Mouse (Mus musculus) erythroblast, embryonic 14.5 days (primary cell): ENCODE measurements at regions not wholly inside any gene's neighbourhood (a gene's known extent, or its start where the extent isn't known, plus 50 kb on each side); places are given as distances from the start of the nearest gene placed in this dataset.

Experiments used
- H3K27me3 ChIP-seq: 2 replicates; pipeline ENCODE4 v1.6.1; 2012; ENCODE audit warnings: inconsistent platforms; ENCODE audit not compliant: control insufficient read depth
- H3K36me3 ChIP-seq: 2 replicates; pipeline ENCODE4 v1.6.1; 2012; ENCODE audit warnings: mild to moderate bottlenecking, inconsistent platforms; ENCODE audit not compliant: control insufficient read depth
- H3K4me1 ChIP-seq: 2 replicates; pipeline ENCODE4 v1.6.1; 2012; ENCODE audit warnings: inconsistent platforms; ENCODE audit not compliant: control insufficient read depth
- H3K4me3 ChIP-seq: replicated peaks from 2 replicates; pipeline ENCODE3; 2012; ENCODE audit warnings: moderate library complexity, mild to moderate bottlenecking, inconsistent platforms
- H3K9me3 ChIP-seq: 2 replicates; pipeline ENCODE4 v1.6.1; 2012; ENCODE audit warnings: low read length, inconsistent platforms, mixed read lengths; ENCODE audit not compliant: control insufficient read depth
- GATA1 ChIP-seq: IDR thresholded peaks from 2 replicates; pipeline ENCODE4 v1.6.1; 2012; ENCODE audit warnings: low read length, inconsistent platforms, mixed read lengths
- TAL1 ChIP-seq: IDR thresholded peaks from 3 replicates; pipeline ENCODE4 v1.6.1; 2012; ENCODE audit warnings: low read length, inconsistent platforms, mixed read lengths

DNA sequence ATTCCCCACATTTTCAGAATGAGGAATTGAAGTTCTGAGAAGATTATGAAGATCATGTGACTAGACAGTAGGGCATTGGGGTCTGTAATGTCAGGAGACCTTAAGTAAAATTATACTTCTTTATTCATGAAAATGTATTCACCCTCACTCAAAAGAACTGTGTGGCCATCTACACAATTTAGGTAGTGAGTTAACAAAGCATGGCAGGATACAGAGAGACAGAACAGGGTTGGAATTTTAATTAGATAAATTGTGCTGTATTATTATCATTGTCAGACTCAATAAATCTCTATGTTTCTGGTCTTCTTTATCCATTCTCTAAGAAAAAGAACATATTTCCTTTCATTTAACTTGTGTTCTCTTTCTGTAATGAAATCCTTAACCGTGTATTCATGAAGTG, 363.5 kb upstream of the Fam98a start:
- TF ChIP-seq GATA1 (no peak), TAL1 (no peak)
- Histone ChIP-seq H3K27me3 (no peaks in the 10 kb centered on the region), H3K9me3 (no peaks in the 10 kb centered on the region), H3K36me3 (no peaks in the 10 kb centered on the region), H3K4me3 (no peak overlapping the region), H3K4me1 (no peaks in the 10 kb centered on the region)

- Histone ChIP-seq H3K27me3 (no peaks in the 10 kb centered on the region), H3K4me1 (no peaks in the 10 kb centered on the region), H3K36me3 (no peaks in the 10 kb centered on the region), H3K4me3 (no peak overlapping the region), H3K9me3 (no peaks in the 10 kb centered on the region)
- TF ChIP-seq TAL1 = no peak
- no peak for TF ChIP-seq GATA1
Observed at GRCm38 (mm10) chr17:75907085-75907484, 355.3 kb upstream of the Fam98a start.

DNA sequence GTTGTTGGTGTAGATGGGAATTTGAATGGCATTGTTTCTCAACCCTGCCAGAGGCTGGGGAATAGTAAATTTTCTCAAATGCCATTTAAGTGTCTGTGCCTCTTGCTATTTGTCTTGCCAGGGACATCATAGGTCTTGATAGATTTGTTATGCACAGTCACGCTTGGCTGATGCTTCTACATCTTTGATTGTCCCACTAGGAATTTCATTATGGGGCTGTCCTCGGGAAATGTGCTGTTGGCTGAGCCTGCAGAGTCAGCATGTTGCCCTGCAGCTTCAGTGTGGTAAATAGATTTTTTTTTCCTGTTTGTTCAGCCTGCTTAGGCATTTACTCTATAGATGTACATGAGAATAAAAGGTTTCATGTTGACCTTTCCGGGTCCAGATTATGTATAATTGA, 354.9 kb upstream of the Fam98a start:
- no peaks in the 10 kb centered on the region for H3K36me3 ChIP-seq
- H3K4me3 ChIP-seq = no peak overlapping the region
- H3K27me3 ChIP-seq = no peaks in the 10 kb centered on the region
- no peaks in the 10 kb centered on the region for H3K9me3 ChIP-seq
- TF ChIP-seq TAL1 (no peak), GATA1 (no peak)
- no peaks in the 10 kb centered on the region for H3K4me1 ChIP-seq

DNA sequence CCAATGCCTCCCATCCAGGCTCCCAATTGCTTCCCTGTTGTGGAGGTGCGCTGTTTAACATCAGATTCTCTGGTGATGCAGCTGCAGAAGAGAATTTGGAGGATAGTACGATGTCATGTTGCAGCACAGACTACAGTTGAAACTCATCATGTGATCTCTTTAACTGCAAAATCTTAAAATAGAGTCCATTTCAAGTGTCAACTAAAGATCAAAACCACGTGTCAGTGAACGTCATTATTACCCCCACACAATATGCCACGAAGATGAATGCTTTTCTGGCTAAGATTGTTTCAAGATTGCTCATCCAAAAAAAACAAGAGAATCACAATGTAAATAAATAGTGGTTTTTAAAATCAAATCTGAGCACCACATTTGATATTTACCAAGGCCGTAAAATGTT, 343.7 kb upstream of the Fam98a start:
- TF ChIP-seq TAL1 (no peak), GATA1 (no peak)
- Histone ChIP-seq H3K4me3 (no peak overlapping the region), H3K36me3 (no peaks in the 10 kb centered on the region), H3K4me1 (no peaks in the 10 kb centered on the region), H3K27me3 (no peaks in the 10 kb centered on the region), H3K9me3 (peaks cover 5% of the 10 kb centered on the region; the same call in 1 of the 2 replicates)

DNA sequence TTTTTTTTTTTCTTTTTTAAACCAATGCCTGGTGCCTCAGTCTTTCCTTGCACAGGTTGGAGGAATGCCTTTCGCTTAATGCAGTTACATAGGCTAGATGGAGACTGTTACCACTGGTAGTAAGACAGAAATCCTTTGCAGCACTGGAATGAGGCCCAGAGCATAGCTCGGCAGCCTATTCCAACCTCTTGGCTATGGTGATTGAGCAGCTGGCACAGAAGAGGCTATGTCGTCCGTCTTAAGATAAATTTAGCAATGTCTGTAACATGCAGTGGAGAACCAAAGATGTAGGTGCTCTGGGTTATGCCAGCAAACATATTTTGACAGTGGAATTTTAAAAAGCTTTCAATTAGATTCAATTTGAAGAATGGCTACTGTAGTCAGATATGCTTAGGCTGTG, 343.2 kb upstream of the Fam98a start:
- Histone ChIP-seq H3K4me1 (no peaks in the 10 kb centered on the region), H3K4me3 (no peak overlapping the region), H3K9me3 (peaks cover 5% of the 10 kb centered on the region; the same call in 1 of the 2 replicates), H3K27me3 (no peaks in the 10 kb centered on the region), H3K36me3 (no peaks in the 10 kb centered on the region)
- TF ChIP-seq GATA1 (no peak), TAL1 (no peak)

GRCm38 (mm10) chr17:75893559-75893958, 341.8 kb upstream of the Fam98a start:
- TF ChIP-seq TAL1 = no peak
- TF ChIP-seq GATA1 = no peak
- Histone ChIP-seq H3K36me3 (no peaks in the 10 kb centered on the region), H3K4me3 (no peak overlapping the region), H3K9me3 (peaks cover 5% of the 10 kb centered on the region; the same call in 1 of the 2 replicates), H3K4me1 (no peaks in the 10 kb centered on the region), H3K27me3 (no peaks in the 10 kb centered on the region)

DNA sequence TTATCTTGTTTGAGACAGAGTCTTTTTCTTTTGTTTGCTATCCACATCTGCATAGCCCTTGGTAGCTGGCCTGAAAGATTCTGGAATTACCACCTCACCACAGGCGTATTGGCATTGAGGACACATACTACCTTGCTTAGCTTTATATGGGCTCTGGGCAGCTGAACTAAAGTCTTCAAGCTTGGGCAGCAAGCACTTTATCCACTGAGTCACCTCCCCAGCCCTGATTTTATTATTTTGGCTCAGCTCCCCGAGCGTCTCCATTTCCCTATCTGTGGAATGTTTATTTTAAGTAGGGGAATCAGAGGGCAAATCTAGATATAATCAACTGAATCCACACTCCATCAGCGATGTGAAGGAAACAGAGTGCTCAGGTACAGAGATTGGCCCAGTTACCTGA, 340.4 kb upstream of the Fam98a start:
- TF ChIP-seq TAL1 (no peak), GATA1 (no peak)
- peaks cover 5% of the 10 kb centered on the region; the same call in 1 of the 2 replicates for H3K9me3 ChIP-seq
- no peaks in the 10 kb centered on the region for H3K36me3 ChIP-seq
- no peaks in the 10 kb centered on the region for H3K27me3 ChIP-seq
- H3K4me3 ChIP-seq = no peak overlapping the region
- no peaks in the 10 kb centered on the region for H3K4me1 ChIP-seq

GRCm38 (mm10) chr17:75891564-75891963, 339.8 kb upstream of the Fam98a start:
- H3K9me3 ChIP-seq = peaks cover 5% of the 10 kb centered on the region; the same call in 1 of the 2 replicates
- H3K27me3 ChIP-seq = no peaks in the 10 kb centered on the region
- no peaks in the 10 kb centered on the region for H3K4me1 ChIP-seq
- TF ChIP-seq TAL1 = no peak
- no peak for TF ChIP-seq GATA1
- H3K4me3 ChIP-seq = no peak overlapping the region
- no peaks in the 10 kb centered on the region for H3K36me3 ChIP-seq

- TF ChIP-seq TAL1 = no peak
- TF ChIP-seq GATA1 = no peak
- Histone ChIP-seq H3K27me3 (no peaks in the 10 kb centered on the region), H3K9me3 (no peaks in the 10 kb centered on the region), H3K4me1 (no peaks in the 10 kb centered on the region), H3K36me3 (no peaks in the 10 kb centered on the region), H3K4me3 (no peak overlapping the region)
Observed at GRCm38 (mm10) chr17:75877848-75878247, 326.1 kb upstream of the Fam98a start.

- Histone ChIP-seq H3K36me3 (no peaks in the 10 kb centered on the region), H3K4me3 (no peak overlapping the region), H3K4me1 (no peaks in the 10 kb centered on the region), H3K27me3 (no peaks in the 10 kb centered on the region), H3K9me3 (no peaks in the 10 kb centered on the region)
- TF ChIP-seq GATA1 (no peak), TAL1 (no peak)
Observed at GRCm38 (mm10) chr17:75876895-75877294, 325.1 kb upstream of the Fam98a start.
